Mouse (Mus musculus) testis, adult 2 months (tissue): ENCODE data around the gene Il21r. TPM values are rescaled to one million over a fixed set of nuclear protein-coding genes. Genes with fewer than 3 reads are reported as not detected.

ENCODE experiments used
- H3K27ac ChIP-seq: fragments of 200-500 bp; 2 replicates; pipeline ENCODE4 v1.5.1; 2012; ENCODE audit warnings: low read depth, low read length; ENCODE audit not compliant: control insufficient read depth, insufficient read depth
- H3K27me3 ChIP-seq: fragments of 200-500 bp; 2 replicates; pipeline ENCODE4 v1.6.1; 2012; ENCODE audit warnings: mild to moderate bottlenecking, low read length, moderate library complexity; ENCODE audit not compliant: control insufficient read depth, insufficient read depth
- H3K36me3 ChIP-seq: fragments of 200-500 bp; 2 replicates; pipeline ENCODE4 v1.6.1; 2012; ENCODE audit warnings: mild to moderate bottlenecking, low read length; ENCODE audit not compliant: control insufficient read depth, insufficient read depth
- H3K4me1 ChIP-seq: fragments of 200-500 bp; 2 replicates; pipeline ENCODE4 v1.6.1; 2012; ENCODE audit warnings: low read length; ENCODE audit not compliant: control insufficient read depth, insufficient read depth
- H3K4me3 ChIP-seq: fragments of 200-500 bp; 2 replicates; pipeline ENCODE4 v1.5.1; 2012; ENCODE audit warnings: low read depth, mild to moderate bottlenecking, low read length, moderate library complexity, mixed read lengths; ENCODE audit not compliant: control insufficient read depth
- CTCF ChIP-seq: fragments of 200-500 bp; IDR thresholded peaks from 2 replicates; pipeline ENCODE4 v1.5.1; 2012; ENCODE audit warnings: low read depth, mild to moderate bottlenecking, inconsistent platforms, low read length, moderate library complexity; ENCODE audit not compliant: control insufficient read depth, insufficient read depth, insufficient replicate concordance
- POLR2A ChIP-seq: fragments of 200-500 bp; IDR thresholded peaks from 2 replicates; pipeline ENCODE4 v1.6.1; 2012; ENCODE audit warnings: low read depth, mild to moderate bottlenecking, inconsistent platforms, low read length, moderate library complexity; ENCODE audit not compliant: control insufficient read depth
- polyA plus RNA-seq: library from polyadenylated mRNA; depleted of rRNA; stranded (reverse); fragments of >200 nt; gene quantifications from 2 replicates; pipeline ENCODE4 v1.2.3, GENCODE M21; 2012

The Il21r gene
- polyA plus RNA-seq, 1 experiment = 0.10 TPM

DNA sequence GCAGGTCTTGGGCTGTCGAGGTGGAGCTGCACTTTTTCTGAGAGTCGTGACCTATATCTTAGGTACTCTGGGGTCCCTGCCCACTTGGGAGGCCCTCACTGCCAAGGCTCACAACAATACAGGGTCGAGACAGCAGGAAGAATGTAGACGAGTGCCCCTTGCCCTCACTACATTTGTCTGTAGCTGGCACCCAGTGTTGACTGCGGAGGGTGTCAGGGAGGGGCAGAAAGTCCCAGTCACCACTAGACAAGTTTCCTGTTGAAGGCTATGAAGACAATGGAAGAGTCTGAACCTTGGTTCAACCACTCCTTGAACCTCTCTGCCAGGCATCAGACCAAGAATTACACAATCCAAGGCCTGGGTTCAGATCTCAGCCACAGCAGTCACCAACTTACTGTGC is 44.2 kb upstream of the Il21r start:
- Histone ChIP-seq H3K27me3 (no peaks in the 10 kb centered on the region), H3K27ac (no peak overlapping the region), H3K4me1 (peaks cover 2% of the 10 kb centered on the region; the same call in 1 of the 2 replicates), H3K36me3 (no peaks in the 10 kb centered on the region), H3K4me3 (no peak overlapping the region)
- TF ChIP-seq POLR2A = no peak

DNA sequence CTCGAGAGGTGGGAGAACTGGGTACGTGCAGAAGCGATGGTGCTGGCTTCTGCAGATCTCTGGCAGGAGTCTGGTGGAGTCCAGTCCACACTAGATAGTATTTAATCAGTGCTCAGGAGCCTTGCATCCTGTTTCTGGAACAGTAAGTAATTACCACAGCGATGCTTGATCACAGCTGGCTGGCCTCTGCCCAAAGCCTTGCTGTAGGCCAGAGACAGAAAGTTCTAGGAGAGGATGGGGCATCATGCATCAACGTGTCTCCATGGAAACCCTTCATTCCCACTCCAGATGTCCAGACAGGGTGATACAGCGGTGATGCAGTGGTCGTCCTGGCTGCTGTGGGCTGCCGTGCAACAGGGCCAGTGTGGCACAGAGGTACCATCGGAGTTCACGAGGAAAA is 43.7 kb upstream of the Il21r start:
- no peak for TF ChIP-seq CTCF
- no peak for TF ChIP-seq POLR2A
- no peaks in the 10 kb centered on the region for H3K36me3 ChIP-seq
- H3K27me3 ChIP-seq = no peaks in the 10 kb centered on the region
- no peak overlapping the region for H3K27ac ChIP-seq
- H3K4me3 ChIP-seq = no peak overlapping the region
- peaks cover 2% of the 10 kb centered on the region; the same call in 1 of the 2 replicates for H3K4me1 ChIP-seq

DNA sequence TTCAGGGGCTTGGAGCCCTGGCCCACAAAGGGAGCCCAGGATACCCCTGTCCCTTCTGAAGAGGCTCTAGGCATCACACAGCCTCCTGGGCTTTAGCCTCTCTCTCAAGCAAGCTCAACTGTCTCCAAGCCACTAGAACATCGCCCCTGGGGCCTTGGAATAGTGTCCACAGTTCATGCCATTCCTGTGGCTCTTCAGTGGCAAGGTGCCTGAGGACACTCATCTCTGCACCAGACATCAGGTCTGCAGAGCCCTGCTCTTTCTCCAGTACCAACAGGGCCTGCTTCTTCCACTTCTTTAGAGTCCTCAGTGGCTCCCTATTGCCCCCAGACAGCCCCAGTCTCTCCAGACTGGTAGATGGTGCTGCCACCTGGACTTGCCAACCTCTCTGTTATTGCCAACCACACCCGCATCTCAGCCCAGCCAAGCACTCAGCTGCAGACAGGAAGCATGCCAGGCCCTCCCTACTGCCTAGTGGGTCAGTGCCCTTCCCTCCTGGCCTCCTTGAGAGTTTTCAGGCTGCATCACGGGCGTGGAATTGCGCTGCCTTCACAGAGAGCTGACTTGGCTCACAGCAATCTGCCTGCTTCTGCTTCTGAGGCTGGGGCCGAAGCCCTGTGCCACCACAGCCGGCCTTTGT is 43.0 kb upstream of the Il21r start:
- Histone ChIP-seq H3K4me1 (peaks cover 2% of the 10 kb centered on the region; the same call in 1 of the 2 replicates), H3K27ac (no peak overlapping the region), H3K27me3 (no peaks in the 10 kb centered on the region), H3K36me3 (no peaks in the 10 kb centered on the region), H3K4me3 (no peak overlapping the region)
- TF ChIP-seq POLR2A (no peak), CTCF (no peak)

DNA sequence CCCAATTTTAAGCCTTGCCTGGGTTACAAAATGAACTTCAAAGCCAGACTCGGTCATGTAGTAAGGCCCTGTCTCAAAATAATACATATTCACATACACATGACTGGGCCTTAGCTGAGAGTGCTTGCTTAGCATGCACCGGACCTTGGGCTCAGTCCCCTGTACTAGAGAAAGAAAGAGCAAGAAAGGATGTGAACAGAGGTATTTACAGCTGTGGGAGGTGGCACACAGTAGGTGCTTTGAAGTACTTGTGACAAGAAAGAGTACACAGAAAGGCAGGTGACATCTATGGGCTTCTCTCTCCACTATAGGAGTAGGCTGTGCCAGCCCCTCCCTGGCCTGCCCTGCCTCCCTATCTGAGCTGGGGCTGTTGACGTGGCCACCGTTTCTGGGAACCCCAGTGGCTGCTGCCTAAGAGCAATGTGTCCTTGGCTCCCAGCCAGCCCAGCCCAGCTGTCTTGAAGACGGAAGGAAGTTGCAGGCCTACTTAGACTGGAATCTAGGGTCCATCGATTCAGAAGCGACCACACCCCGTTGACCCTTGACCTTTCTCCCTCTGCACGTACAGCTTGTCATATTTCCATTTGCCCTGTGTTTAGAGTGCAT is 42.0 kb upstream of the Il21r start:
- Histone ChIP-seq H3K4me1 (peaks cover 2% of the 10 kb centered on the region; the same call in 1 of the 2 replicates), H3K4me3 (no peak overlapping the region), H3K27me3 (no peaks in the 10 kb centered on the region), H3K27ac (no peak overlapping the region), H3K36me3 (no peaks in the 10 kb centered on the region)
- TF ChIP-seq POLR2A (no peak), CTCF (no peak)

DNA sequence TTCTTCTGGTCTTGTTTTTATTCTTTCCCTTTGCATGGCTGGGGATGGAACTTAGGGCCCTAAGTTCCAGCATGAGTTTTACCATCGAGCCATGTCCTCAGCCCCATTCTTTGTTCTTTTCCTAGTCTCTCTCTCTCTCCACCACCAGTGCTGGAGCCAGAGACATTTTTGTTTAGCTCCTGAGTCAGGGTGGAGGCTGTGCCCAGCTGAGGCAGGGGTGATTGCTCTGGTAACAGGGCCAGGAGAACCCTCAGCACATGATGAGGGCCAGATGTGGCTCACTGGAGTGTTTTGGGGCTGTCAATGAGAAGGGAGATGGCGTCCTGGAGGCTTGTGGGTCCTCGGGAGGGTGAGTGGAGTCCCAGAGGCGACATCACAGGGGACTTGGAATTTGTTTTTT is 40.8 kb upstream of the Il21r start:
- Histone ChIP-seq H3K4me3 (no peak overlapping the region), H3K36me3 (no peaks in the 10 kb centered on the region), H3K27me3 (no peaks in the 10 kb centered on the region), H3K27ac (no peak overlapping the region), H3K4me1 (peaks cover 2% of the 10 kb centered on the region; the same call in 1 of the 2 replicates)
- TF ChIP-seq POLR2A = no peak
- TF ChIP-seq CTCF = no peak

DNA sequence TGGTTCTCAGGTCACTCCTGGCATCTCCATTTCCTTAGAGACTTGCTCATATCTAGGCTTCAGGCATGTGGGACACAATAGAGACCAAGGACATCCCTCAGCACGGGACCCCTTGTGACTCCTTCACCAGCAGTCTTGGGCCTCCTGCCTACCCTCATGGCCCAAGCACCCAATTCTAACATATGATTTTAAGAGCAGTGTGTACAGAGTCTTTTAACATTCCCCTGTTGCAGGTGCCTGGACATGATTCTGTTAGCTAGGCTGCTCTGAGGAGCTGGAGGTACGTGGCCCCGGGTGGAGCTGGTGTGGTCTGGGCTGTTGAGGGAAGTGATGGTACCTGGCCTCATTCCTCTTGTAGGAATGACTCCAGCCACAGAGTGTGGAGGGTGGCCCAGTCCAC is 40.1 kb upstream of the Il21r start:
- no peak overlapping the region for H3K4me3 ChIP-seq
- peaks cover 2% of the 10 kb centered on the region; the same call in 1 of the 2 replicates for H3K4me1 ChIP-seq
- no peaks in the 10 kb centered on the region for H3K36me3 ChIP-seq
- H3K27ac ChIP-seq = no peak overlapping the region
- TF ChIP-seq POLR2A (no peak), CTCF (no peak)
- H3K27me3 ChIP-seq = no peaks in the 10 kb centered on the region

DNA sequence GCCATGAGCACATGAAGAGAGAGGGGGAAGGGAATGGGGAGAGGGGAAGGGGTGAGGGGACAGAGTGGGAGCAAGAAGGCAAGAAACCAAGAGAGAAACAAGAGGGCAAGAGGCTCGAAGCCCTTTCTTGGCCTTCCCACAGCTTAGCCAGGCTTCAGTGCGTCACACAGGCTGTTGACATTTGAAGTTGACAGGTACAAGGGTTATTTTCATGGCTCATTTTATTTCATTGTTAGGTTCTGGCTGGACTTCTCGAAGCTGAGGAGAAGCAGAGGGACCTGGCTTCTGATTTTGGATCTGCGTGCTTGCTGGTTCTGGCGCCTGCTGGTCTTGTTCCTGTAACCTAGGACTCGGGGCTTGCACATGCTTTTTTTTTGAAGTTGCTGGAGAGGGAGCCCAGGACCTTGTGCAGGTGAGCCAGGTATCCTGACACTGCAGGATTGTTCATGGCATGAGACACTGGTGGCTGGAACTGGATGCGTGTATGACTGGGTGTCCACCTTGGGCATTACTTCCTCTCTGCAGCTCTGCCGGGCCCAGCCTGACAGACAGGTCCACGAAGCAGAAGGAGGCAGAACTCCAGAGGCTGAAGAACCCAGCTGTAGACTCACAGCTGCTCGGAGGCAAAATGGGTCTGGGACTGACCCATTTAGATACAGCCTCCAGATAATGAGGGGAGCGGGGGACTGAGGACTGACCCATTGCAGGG is 38.8 kb upstream of the Il21r start:
- TF ChIP-seq POLR2A (no peak), CTCF (no peak)
- H3K4me3 ChIP-seq = no peak overlapping the region
- H3K4me1 ChIP-seq = peaks cover 2% of the 10 kb centered on the region; the same call in 1 of the 2 replicates
- H3K36me3 ChIP-seq = no peaks in the 10 kb centered on the region
- no peaks in the 10 kb centered on the region for H3K27me3 ChIP-seq
- H3K27ac ChIP-seq = no peak overlapping the region
